Mouse (Mus musculus): ENCODE results near the gene Spata2. TPM values are rescaled to one million over a fixed set of nuclear protein-coding genes. Genes with fewer than 3 reads are reported as not detected.

The Spata2 gene
- polyA plus RNA-seq, 1 experiment from 2014 or later = 25.7 TPM

DNA sequence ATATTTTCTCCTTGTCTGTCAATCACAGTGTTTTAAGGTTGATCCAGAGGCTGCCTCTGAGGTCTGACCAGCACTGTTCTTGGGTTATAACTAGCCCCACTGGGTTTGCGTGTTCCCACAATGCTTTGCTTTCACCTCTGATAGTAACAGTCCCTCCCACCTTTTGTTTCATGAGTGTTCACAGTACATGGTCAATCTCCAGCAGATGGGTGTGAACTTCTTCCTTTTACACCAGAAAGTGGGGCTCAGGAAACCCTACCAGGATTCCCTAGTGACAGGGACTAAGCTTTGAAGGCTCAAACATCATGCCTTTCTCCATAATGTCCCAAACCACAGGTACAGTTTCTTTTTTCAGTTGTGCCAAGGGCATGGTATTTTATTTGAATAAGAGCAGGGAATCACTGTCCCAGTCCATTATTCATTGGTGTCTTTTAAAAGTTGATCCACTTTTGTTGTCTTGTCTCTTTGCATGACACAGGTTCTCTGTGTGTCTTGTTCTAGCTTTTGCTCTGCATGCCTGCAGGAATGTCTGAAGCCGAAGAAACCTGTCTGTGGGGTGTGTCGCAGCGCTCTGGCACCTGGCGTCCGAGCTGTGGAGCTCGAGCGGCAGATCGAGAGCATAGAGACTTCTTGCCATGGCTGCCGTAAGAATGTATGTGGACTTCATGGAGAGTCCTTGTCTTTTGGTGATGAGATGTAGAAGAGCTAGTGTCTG lies 14.0 kb upstream of the Spata2 start:
- Histone ChIP-seq H3K4me2 (replicated peaks) (no peak overlapping the region), H3K36me3 (peaks cover 47% of the 10 kb centered on the region), H3K9me3 (no peaks in the 10 kb centered on the region), H3K4me1 (peaks cover 31% of the 10 kb centered on the region), H3K27ac (no peak overlapping the region), H3K27me3 (replicated peaks) (no peaks in the 10 kb centered on the region; the same call in 1 of the 2 replicates), H3K4me3 (no peak overlapping the region), H3K9ac (no peak overlapping the region)
- ATAC-seq (ENCODE audit: low FRiP score, low read depth) = no peak
- 95% methylated on average over 10 of the region's 10 CpGs for WGBS

DNA sequence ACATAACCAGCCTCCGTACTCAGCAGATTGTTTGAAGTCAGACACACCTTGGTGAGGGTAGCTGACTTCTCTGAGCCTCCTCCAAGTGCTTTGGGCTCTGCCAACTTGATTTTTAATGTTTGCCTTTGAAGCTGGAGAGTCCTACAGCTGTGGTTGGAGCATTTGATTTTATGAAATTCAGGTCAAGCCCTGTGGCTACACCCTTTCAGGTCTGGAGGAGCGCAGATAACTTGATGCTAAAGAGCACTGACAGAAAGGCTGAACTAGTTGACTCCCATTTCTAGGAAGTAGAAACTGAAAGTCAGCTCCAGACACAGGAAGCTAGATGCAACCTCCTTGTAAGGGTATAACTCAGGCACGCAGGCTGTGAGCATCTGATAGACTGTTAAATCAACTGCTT lies 12.4 kb upstream of the Spata2 start:
- ATAC-seq (ENCODE audit: low FRiP score, low read depth) = no peak
- Histone ChIP-seq H3K9ac (0 out of 2 replicates have a peak overlapping the region, but pooled peaks have one; percentile 13), H3K4me1 (peaks cover 31% of the 10 kb centered on the region), H3K9me3 (no peaks in the 10 kb centered on the region), H3K27me3 (replicated peaks) (no peaks in the 10 kb centered on the region; the same call in 1 of the 2 replicates), H3K36me3 (peaks cover 33% of the 10 kb centered on the region), H3K27ac (no peak overlapping the region), H3K4me3 (peak overlapping the region; percentile 98; the same call in 1 of the 2 replicates), H3K4me2 (replicated peaks) (peak overlapping the region; percentile 90)
- 93% methylated on average over 3 of the region's 3 CpGs for WGBS

DNA sequence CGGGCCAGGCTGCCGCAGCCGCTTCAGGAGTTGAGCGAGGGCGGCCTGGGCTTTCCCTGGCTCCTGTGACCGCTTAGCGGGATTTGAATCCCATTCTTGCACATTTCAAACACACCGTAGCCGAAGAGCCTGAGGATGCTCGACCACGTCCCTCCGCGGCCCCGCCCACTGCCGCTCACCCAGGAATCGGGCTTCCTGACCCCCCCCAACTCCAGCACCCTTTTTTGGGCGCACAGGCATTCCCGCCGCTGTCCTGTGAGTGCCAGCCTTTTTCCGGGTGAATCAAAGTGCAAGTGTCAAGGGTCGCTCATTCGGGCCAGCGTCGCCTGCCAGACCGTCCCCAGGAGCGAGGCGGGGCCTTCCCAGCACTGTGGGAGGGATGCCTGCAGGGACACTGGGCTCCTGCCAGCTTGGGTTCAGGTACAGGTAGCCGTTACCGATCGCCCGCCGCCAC lies 11.2 kb upstream of the Spata2 start:
- Histone ChIP-seq H3K36me3 (peaks cover 23% of the 10 kb centered on the region), H3K9ac (peak overlapping the region; percentile 96), H3K9me3 (no peaks in the 10 kb centered on the region), H3K4me1 (peaks cover 31% of the 10 kb centered on the region), H3K27ac (peak overlapping the region; percentile 76; the same call in 1 of the 2 replicates), H3K4me3 (peak overlapping the region; percentile 98), H3K27me3 (replicated peaks) (no peaks in the 10 kb centered on the region; the same call in 1 of the 2 replicates), H3K4me2 (replicated peaks) (peak overlapping the region; percentile 90)
- WGBS = 1% methylated on average over 32 of the region's 32 CpGs
- peak; percentile 46 for ATAC-seq (ENCODE audit: low FRiP score, low read depth)

DNA sequence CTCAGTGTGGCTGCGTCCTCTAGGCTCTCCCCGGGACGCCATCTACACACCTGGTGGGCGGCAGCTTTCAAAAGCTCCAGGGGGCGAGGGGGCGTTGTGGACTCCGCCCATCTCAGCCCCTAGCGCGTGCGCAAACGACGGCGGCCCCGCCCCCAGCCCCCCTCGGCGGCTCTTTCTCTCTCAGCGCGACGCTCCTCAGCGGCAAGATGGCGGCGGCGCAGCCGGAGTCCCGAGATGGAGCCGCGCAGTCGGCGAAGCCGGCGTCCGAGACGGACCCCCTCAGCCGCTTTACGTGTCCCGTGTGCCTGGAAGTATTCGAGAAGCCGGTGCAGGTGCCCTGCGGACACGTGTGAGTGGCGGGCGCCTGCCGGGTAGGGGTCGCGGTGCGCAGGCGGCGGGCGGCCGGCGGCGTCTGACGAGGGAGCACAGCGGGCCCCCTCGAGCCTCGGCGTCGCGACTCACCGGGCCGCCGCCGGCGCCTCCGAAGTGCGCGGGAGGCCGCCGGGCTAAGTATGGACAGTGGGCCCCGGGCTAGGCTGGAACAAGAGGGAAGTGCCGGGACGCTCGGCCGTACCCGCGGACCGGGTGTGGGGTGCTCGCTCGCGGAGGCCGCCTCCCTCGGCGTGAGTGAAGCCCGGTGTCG lies 10.7 kb upstream of the Spata2 start:
- WGBS = under 1% methylated on average over 85 of the region's 85 CpGs
- peak overlapping the region; percentile 98 for H3K4me3 ChIP-seq
- H3K4me2 ChIP-seq (replicated peaks) = peak overlapping the region; percentile 90
- H3K9me3 ChIP-seq = no peaks in the 10 kb centered on the region
- H3K4me1 ChIP-seq = peaks cover 31% of the 10 kb centered on the region
- H3K27ac ChIP-seq = peak overlapping the region; percentile 76
- peak; percentile 86 for ATAC-seq (ENCODE audit: low FRiP score, low read depth)
- peak overlapping the region; percentile 96 for H3K9ac ChIP-seq
- H3K27me3 ChIP-seq (replicated peaks) = no peaks in the 10 kb centered on the region; the same call in 1 of the 2 replicates
- H3K36me3 ChIP-seq = peaks cover 17% of the 10 kb centered on the region

DNA sequence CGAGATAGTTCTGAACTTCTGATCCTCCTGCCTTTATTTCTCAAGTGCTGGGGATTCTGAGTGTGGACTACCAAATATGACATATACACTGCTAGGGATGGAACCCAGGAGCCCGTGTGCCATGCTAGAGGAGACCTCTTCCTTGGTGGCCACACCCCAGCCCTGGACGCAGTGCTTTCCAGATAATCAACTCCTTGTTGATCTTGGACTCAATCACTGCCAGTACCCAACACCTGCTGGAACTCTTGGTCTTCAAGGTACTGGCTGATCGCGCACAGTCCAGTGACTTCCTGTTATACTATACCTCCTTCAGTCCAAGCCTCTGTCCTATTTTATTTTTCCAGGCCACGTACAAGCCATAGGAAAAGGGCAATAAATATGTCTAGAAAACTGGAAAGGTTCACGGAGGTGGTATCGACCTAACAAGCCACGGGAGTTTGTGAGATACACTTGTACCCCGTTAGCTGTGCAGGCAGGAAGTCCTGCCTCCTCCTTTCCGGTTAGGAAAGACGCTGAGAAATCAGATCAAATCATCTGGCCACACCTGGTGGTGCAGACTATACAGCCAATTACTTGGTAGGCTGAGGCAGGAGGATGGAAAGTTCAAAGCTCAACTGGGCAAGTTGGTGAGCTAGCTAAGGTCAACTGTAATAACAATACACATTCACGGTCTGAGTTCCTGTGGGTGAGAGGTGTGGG lies 10.0 kb upstream of the Spata2 start:
- ATAC-seq (ENCODE audit: low FRiP score, low read depth) = no peak

DNA sequence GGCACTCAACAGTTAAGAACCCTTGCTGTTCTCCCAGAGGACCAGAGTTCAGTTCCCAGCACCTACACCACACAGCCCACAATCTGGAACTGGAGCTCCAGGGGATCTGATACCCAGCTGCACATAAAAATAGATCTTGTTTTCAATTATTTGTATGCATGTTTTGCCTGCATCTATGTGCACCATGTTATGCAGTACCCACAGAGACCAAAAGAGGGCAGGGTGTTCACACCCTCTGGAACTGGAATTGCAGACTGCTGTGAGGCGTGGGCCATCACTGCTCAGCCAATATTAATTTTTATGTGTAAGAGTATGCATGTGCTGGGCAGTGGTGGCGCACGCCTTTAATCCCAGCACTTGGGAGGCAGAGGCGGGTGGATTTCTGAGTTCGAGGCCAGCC lies 4.6 kb upstream of the Spata2 start:
- no peak overlapping the region for H3K4me3 ChIP-seq
- H3K27ac ChIP-seq = no peak overlapping the region
- WGBS = 80% methylated on average over 5 of the region's 5 CpGs
- peaks cover 6% of the 10 kb centered on the region; the same call in 1 of the 2 replicates for H3K4me1 ChIP-seq
- H3K9ac ChIP-seq = no peak overlapping the region
- no peaks in the 10 kb centered on the region for H3K9me3 ChIP-seq
- H3K36me3 ChIP-seq = no peaks in the 10 kb centered on the region
- no peak overlapping the region for H3K4me2 ChIP-seq (replicated peaks)
- no peaks in the 10 kb centered on the region for H3K27me3 ChIP-seq (replicated peaks)
- ATAC-seq (ENCODE audit: low FRiP score, low read depth) = no peak

More for the DNA sequence above, 10.0 kb upstream of the Spata2 start:
- Histone ChIP-seq H3K9me3 (no peaks in the 10 kb centered on the region), H3K4me1 (peaks cover 31% of the 10 kb centered on the region), H3K4me2 (replicated peaks) (peak overlapping the region; percentile 90), H3K36me3 (peaks cover 12% of the 10 kb centered on the region), H3K27ac (no peak overlapping the region), H3K4me3 (peak overlapping the region; percentile 98), H3K27me3 (replicated peaks) (no peaks in the 10 kb centered on the region; the same call in 1 of the 2 replicates), H3K9ac (no peak overlapping the region)
- WGBS = 53% methylated on average over 13 of the region's 13 CpGs

DNA sequence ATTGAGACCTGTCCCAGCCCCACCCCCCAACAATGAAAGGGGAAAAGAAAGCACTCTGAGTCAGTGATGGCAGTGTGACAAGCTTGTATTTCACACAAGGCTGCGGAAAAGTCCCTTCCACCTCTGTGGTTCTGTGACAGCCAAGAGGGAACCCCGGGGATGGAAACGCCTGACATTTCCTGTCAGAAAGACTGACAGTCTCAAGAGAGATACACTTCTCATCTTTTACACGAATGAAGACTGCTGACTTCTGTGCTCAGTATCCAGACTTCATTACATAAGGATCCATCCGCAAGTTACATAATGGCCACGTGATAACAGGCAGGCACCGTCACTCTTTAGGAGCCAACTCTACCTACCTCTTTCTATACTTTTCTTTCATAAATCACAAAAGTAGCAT lies 3.8 kb upstream of the Spata2 start:
- Histone ChIP-seq H3K27ac (no peak overlapping the region), H3K4me3 (no peak overlapping the region), H3K4me1 (peaks cover 13% of the 10 kb centered on the region), H3K36me3 (no peaks in the 10 kb centered on the region), H3K27me3 (replicated peaks) (no peaks in the 10 kb centered on the region), H3K9me3 (no peaks in the 10 kb centered on the region), H3K4me2 (replicated peaks) (no peak overlapping the region), H3K9ac (no peak overlapping the region)
- ATAC-seq (ENCODE audit: low FRiP score, low read depth) = no peak
- WGBS = 87% methylated on average over 7 of the region's 7 CpGs

DNA sequence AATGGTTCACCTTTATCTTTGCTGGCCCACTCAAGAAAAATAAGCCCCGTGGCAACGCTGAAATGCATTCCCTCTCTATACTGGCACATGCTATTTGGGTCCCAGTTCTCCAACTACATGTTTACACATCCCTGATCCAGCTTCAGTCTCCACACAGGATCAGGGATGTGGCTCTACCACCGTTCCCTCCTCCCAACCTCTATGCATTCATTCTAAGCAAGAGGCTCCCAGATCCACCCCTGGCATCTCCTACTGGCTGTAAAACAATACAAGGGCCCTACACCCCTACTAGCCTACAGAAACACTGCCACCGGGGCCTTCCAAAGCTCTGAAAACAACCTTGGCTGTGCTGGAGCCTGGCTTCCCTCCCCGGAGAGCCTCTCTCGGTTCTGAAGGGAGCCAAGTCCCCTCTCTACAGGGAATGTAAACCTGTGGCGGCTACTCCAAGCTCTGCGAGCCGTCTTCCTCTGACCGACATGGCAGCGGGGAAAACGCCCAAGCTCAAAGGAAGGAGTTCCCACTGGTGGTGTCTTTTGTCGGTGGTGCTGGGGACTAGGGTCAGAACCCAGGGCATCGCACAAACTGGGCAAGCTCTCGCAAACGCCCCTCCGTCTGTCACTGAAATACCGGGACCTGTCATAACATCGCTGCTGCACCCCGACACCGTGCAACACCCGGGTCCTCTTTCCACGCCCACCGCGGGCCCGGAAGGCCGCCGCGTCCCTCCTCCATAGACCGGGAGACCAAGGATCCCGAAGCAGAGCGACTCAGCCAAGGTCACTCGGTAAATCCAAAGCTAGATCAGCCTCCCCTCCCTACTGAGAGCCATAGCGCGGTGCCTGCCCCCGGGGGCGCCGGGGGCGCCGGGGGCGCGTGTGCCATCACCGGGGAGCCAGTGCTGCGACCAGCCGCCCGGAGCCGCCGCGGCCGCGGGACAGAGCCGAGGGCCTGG lies 654 bp downstream of the Spata2 start, which contains the start of gene Rnf114:
Gene Rnf114 (plus strand): TSS at position 889 of the 952 bp plus-strand sequence.
- Histone ChIP-seq H3K9ac (peak within 1 kb of the TSS; percentile 98), H3K27me3 (replicated peaks) (no peaks in the 10 kb centered on the region), H3K9me3 (no peaks in the 10 kb centered on the region), H3K27ac (peak within 1 kb of the TSS; percentile 95), H3K4me3 (peak within 1 kb of the TSS; percentile 100), H3K4me1 (peaks cover 22% of the 10 kb centered on the region), H3K36me3 (0 out of 2 replicates have a peak, but pooled peaks cover 4% of the 10 kb centered on the region), H3K4me2 (replicated peaks) (peak within 1 kb of the TSS; percentile 80)
- 3% methylated on average over 52 of the region's 52 CpGs for WGBS
- peak; percentile 59; the same call in 1 of the 2 replicates for ATAC-seq (ENCODE audit: low FRiP score, low read depth)

DNA sequence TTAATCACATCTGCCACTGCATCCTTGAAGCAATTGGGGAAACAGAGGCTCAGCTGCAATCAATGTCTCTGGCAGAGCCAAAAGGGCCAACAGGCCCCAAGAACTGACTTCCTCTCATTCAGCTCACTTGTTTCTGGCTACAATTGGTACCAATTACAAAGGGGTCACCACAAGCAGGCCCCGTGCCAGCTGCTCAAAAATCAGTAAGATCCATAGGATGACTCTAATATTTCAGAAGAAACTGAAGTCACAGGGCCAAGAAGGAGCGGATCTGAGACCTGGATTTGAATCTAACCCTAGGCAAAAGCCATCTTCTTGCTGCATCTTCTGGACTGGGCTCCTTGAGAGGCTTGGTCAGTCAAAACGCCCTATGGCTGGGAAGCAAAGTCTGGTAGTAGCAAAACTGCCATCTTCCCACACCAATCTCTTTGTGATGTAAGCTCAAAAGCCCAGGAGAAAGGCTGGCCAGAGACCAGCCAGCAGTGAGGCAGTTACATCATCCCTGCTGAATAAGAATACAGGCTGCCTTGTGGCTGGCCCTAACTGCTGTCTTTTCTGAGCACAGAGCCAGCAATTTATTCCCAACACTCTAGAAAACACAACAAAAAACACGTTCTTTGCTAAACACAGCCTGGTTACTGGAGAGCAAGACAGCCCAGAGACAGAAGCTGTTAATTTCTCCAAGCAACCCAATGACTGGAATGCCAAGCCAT lies 1.7 kb downstream of the Spata2 start:
- WGBS = 79% methylated on average over 4 of the region's 4 CpGs
- no peak overlapping the region for H3K27ac ChIP-seq
- no peaks in the 10 kb centered on the region for H3K9me3 ChIP-seq
- H3K4me1 ChIP-seq = peaks cover 22% of the 10 kb centered on the region
- peak overlapping the region; percentile 98; the same call in 1 of the 2 replicates for H3K9ac ChIP-seq
- H3K4me3 ChIP-seq = peak overlapping the region; percentile 100
- ATAC-seq (ENCODE audit: low FRiP score, low read depth) = no peak
- H3K27me3 ChIP-seq (replicated peaks) = no peaks in the 10 kb centered on the region
- H3K36me3 ChIP-seq = 0 out of 2 replicates have a peak, but pooled peaks cover 8% of the 10 kb centered on the region
- H3K4me2 ChIP-seq (replicated peaks) = peak overlapping the region; percentile 80

DNA sequence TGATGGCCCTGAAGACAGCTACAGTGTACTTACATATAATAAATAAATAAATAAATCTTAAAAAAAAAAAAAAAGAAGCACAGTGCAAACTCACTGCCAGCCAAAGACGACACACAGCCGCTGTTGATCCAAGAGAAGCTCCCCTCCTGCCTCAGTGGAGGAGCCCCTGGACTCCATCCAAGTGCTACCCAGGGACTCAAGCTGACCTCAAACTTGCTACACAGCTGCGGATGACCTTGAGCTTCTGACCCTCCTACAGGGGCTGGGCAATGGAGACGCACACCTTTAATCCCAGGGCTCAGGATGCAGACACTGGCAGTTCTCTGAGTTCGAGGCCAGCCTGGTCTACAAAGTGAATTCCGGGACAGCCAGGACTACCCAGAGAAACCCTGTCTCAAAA lies 4.7 kb downstream of the Spata2 start:
- 96% methylated on average over 6 of the region's 6 CpGs for WGBS
- Histone ChIP-seq H3K4me2 (replicated peaks) (no peak overlapping the region), H3K9ac (no peak overlapping the region), H3K9me3 (no peaks in the 10 kb centered on the region), H3K4me1 (peaks cover 16% of the 10 kb centered on the region), H3K27ac (no peak overlapping the region), H3K4me3 (no peak overlapping the region), H3K36me3 (peaks cover 30% of the 10 kb centered on the region), H3K27me3 (replicated peaks) (no peaks in the 10 kb centered on the region)
- ATAC-seq (ENCODE audit: low FRiP score, low read depth) = no peak

DNA sequence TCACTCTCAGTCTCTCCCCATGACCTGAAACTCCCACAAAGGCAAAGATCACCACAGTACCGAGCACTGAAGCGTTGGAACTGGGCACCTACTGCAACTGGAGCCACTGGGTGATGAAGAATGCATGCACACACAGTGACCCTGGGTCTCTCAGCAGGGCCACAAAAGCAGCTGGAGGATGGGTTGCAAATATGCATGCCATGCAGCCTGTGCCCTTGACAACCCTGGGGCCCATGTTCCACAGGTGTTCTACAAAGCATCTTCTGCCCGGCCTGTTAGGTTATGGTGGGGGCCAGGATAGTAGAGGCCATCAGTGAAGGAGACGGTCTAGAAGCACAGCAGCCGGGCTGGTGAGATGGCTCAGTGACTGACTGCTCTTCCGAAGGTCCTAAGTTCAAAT lies 5.1 kb downstream of the Spata2 start:
- H3K4me3 ChIP-seq = no peak overlapping the region
- peaks cover 34% of the 10 kb centered on the region for H3K36me3 ChIP-seq
- H3K27me3 ChIP-seq (replicated peaks) = no peaks in the 10 kb centered on the region
- no peak overlapping the region for H3K27ac ChIP-seq
- no peak overlapping the region for H3K9ac ChIP-seq
- no peaks in the 10 kb centered on the region for H3K9me3 ChIP-seq
- no peak for ATAC-seq (ENCODE audit: low FRiP score, low read depth)
- peaks cover 16% of the 10 kb centered on the region for H3K4me1 ChIP-seq
- no peak overlapping the region for H3K4me2 ChIP-seq (replicated peaks)
- 90% methylated on average over 6 of the region's 6 CpGs for WGBS

All from neural tube, embryonic 12.5 days (tissue).